Mouse (Mus musculus) limb, embryonic 15.5 days (tissue): ENCODE measurements around the gene Itpr1. TPM values are rescaled to one million over a fixed set of nuclear protein-coding genes. Genes with fewer than 3 reads are reported as not detected.

ENCODE experiments used
- ATAC-seq: fragments of 200-750 bp; cut with Nextera tagmentation; 2 replicates; pipeline ENCODE4 v1.8.0; 2017; ENCODE audit warnings: low read depth, moderate TSS enrichment; ENCODE audit not compliant: insufficient number of reproducible peaks, low FRiP score, low TSS enrichment
- H3K27ac ChIP-seq: fragments of 300-500 bp; sonication (generic); 2 replicates; pipeline ENCODE4 v1.5.1; 2015; ENCODE audit warnings: moderate library complexity, mild to moderate bottlenecking, inconsistent platforms
- H3K27me3 ChIP-seq: fragments of 300-500 bp; sonication (generic); 2 replicates; pipeline ENCODE4 v1.6.1; 2015; ENCODE audit warnings: inconsistent platforms
- H3K36me3 ChIP-seq: fragments of 300-500 bp; sonication (generic); 2 replicates; pipeline ENCODE4 v1.6.1; 2015; ENCODE audit warnings: inconsistent platforms
- H3K4me1 ChIP-seq: fragments of 300-500 bp; sonication (generic); 2 replicates; pipeline ENCODE4 v1.6.1; 2015; ENCODE audit warnings: inconsistent platforms
- H3K4me2 ChIP-seq: fragments of 300-500 bp; sonication (generic); 2 replicates; pipeline ENCODE4 v1.6.1; 2015; ENCODE audit warnings: mild to moderate bottlenecking, inconsistent platforms
- H3K4me3 ChIP-seq: fragments of 300-500 bp; sonication (generic); 2 replicates; pipeline ENCODE4 v1.5.1; 2015; ENCODE audit warnings: mild to moderate bottlenecking, inconsistent platforms
- H3K9ac ChIP-seq: fragments of 300-500 bp; sonication (generic); 2 replicates; pipeline ENCODE4 v1.6.1; 2015; ENCODE audit warnings: inconsistent platforms
- H3K9me3 ChIP-seq: fragments of 300-500 bp; sonication (generic); 2 replicates; pipeline ENCODE4 v1.6.1; 2016; ENCODE audit warnings: inconsistent platforms
- WGBS: fragments of 180-500 bp; shearing (Covaris S2); methylation state at CpG from one replicate; pipeline ENCODE4 v1.1.7; 2015; 5-methylcytosine and 5-hydroxymethylcytosine counted together
- polyA plus RNA-seq: library from polyadenylated mRNA; unstranded; fragments of >200 nt; fragmentation: Nextera tagmentation; extraction: Ambion mirVana; gene quantifications from 2 replicates; pipeline ENCODE4 v1.2.1, GENCODE M21; 2015

Itpr1 gene
- polyA plus RNA-seq, 1 experiment from 2014 or later = 9.0 TPM

DNA sequence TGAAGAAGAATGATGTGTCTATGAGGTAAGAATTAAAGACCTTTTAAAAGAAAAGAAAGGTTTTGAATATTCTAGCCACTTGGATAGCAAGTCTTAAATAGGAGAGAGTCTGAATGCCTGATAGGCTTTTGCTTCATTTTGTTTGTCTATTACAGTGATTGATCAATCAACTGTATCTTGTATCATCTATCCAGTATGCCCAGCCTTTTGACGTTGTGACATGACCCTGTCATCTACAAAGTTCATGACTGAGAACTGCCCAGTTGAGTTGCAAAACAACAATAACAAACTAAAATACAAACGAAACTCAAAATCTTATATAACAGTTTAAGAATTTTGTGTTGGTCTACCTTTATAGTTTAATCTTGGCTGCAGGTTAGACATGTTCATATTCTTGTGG is 78.1 kb downstream of the Itpr1 start:
- no peaks in the 10 kb centered on the region for H3K36me3 ChIP-seq
- H3K9ac ChIP-seq = no peak overlapping the region
- WGBS = 89% methylated on average over 2 of the region's 2 CpGs
- no peaks in the 10 kb centered on the region for H3K9me3 ChIP-seq
- no peaks in the 10 kb centered on the region; the same call in 1 of the 2 replicates for H3K4me1 ChIP-seq
- no peaks in the 10 kb centered on the region for H3K27me3 ChIP-seq
- no peak for ATAC-seq
- H3K4me2 ChIP-seq = no peak overlapping the region
- no peak overlapping the region for H3K27ac ChIP-seq
- H3K4me3 ChIP-seq = no peak overlapping the region

DNA sequence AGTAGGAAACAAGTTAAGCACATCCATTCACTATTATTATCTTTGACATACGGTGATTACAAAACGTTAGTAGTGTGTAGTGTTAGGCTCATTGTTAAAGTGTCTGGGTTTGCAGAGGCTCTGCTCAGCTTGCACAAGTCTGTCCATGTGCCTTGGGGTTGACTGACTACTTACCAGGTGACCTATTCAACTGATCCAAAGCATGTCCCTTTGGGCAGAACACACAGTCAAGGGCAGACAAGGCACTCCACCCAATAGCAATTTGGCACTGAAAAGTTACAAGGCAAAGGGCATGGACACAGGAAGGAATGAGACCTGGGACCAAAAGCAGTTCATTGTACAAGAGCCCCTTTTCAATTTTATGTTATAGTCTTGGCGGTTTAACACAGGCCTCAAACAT is 78.7 kb downstream of the Itpr1 start:
- Histone ChIP-seq H3K27ac (no peak overlapping the region), H3K4me1 (no peaks in the 10 kb centered on the region; the same call in 1 of the 2 replicates), H3K9ac (no peak overlapping the region), H3K36me3 (no peaks in the 10 kb centered on the region), H3K4me3 (no peak overlapping the region), H3K9me3 (no peaks in the 10 kb centered on the region), H3K27me3 (no peaks in the 10 kb centered on the region), H3K4me2 (no peak overlapping the region)
- WGBS = 76% methylated on average over 3 of the region's 3 CpGs
- ATAC-seq = no peak

DNA sequence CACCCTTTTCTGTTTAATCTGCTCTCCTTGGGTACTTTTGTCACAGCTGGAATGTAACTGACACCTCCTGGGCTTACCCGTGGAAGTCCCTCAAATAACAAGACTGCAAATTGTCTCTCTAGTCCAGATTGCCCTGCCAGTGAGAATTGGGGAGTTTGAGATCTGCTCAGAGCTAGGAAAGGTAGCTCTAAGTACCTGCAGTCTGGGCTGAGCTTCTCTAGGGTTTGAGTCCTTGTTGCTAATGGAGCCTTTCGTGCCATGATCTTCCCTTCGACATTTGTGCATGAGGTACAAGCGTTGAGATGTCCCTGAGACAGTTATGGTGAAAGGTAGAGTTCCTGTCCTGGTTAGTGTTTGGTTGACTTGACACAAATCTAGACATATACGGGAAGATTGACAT is 89.0 kb downstream of the Itpr1 start:
- H3K9me3 ChIP-seq = no peaks in the 10 kb centered on the region
- ATAC-seq = no peak
- H3K4me2 ChIP-seq = no peak overlapping the region
- H3K4me1 ChIP-seq = peaks cover 17% of the 10 kb centered on the region
- H3K9ac ChIP-seq = no peak overlapping the region
- H3K4me3 ChIP-seq = no peak overlapping the region
- no peak overlapping the region for H3K27ac ChIP-seq
- 74% methylated on average over 5 of the region's 5 CpGs for WGBS
- no peaks in the 10 kb centered on the region for H3K36me3 ChIP-seq
- H3K27me3 ChIP-seq = no peaks in the 10 kb centered on the region

DNA sequence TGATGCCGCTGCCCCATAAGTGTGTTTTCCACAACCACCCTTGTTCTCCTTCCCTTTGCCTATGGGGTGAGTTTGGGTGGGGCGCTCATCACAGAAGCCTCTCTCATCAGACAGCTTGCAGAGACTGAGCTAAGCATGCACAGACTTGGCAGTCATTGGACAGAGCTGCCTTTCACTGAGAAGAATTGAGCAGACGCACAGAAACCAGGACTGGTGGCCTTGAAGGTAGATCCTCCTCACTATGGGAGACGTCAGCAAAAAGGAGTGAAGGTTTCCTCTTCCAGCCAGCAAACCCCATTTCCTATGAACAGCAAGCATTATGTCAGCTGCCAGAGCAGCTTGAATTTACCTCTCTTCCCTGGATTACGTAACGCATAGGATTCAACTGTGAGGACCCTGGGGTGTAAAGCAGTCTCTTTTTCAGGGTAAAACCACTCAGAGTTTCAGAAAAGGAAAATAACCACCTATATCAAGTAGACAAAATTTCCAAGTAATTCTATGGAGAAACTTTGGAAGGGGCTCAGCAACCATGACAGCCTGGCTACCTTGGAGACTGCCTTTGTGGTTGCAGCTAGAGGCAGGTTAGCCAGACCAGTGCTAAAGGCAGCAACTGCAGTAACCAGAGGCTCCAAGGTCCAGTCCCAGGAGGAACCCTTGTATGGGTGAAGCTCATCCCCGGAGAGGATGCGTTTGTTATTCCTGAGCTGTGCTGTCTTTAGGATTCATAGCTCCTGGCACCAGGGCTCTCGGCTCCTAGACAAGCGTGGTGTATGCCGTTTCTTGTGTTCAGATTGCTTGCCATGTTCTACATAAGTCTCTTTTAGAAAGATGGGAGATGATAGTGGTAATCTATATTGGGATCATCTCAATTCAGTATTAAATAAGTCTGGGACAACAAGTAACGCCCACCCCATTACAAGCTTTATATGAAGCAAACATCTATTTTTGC is 91.0 kb downstream of the Itpr1 start:
- no peak for ATAC-seq
- H3K9me3 ChIP-seq = no peaks in the 10 kb centered on the region
- H3K27me3 ChIP-seq = no peaks in the 10 kb centered on the region
- no peaks in the 10 kb centered on the region for H3K36me3 ChIP-seq
- no peak overlapping the region for H3K4me2 ChIP-seq
- no peak overlapping the region for H3K9ac ChIP-seq
- H3K4me3 ChIP-seq = no peak overlapping the region
- H3K27ac ChIP-seq = no peak overlapping the region
- WGBS = 79% methylated on average over 12 of the region's 12 CpGs
- H3K4me1 ChIP-seq = peaks cover 20% of the 10 kb centered on the region

DNA sequence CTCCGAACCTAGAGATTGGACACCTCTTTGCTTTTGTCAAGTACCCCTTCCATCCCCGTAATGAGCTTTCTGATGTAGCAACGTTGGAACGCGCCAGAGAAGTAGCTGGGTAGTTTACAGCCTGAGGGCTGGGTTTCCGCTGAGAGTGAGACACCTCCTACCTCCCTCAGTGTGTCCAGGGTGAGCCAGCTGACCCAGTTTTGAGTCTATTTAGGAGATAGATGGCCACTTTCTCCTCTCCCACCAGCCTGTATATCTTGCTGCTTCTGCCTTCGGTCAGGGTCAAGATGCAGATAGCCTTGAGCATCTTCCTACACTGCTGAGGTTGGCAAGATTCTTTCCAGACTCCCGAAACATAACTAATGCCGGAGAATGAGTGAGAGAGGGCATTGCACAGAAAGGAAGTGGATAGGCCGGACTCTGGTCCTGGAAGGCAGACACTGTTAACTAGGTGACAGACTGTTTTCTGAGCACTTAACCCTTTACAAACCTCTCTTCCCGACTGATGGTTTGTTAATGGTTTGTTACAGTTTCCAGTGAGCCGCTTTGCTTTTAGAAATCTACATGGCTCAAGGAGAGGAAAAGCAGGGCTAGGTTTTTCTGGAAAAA is 92.4 kb downstream of the Itpr1 start:
- H3K4me3 ChIP-seq = no peak overlapping the region
- H3K4me1 ChIP-seq = peaks cover 20% of the 10 kb centered on the region
- no peak for ATAC-seq
- WGBS = 28% methylated on average over 12 of the region's 12 CpGs
- H3K27me3 ChIP-seq = no peaks in the 10 kb centered on the region
- no peak overlapping the region for H3K27ac ChIP-seq
- H3K9me3 ChIP-seq = no peaks in the 10 kb centered on the region
- H3K36me3 ChIP-seq = no peaks in the 10 kb centered on the region
- H3K4me2 ChIP-seq = no peak overlapping the region
- no peak overlapping the region for H3K9ac ChIP-seq

DNA sequence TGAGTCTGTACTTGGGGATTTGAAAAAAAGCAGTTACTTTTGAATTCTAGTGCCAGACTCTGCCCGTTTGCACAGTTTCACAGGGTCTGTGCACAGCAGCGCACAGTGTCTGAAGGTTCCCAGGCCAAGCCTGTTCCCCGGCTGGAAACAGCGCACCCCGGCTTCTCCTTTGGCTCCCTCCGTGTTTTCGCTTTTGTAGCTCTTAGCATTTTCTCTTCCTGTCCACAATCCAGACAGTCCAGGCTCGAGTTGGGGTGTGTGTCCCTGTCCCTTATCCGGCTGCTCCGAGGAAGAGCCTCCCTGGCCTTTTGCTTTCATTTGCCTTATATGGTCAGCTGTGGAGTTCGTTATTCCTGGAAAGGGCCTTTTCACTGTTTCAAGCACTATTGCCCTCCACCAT is 93.3 kb downstream of the Itpr1 start:
- Histone ChIP-seq H3K27ac (peak overlapping the region; percentile 61; the same call in 1 of the 2 replicates), H3K4me3 (no peak overlapping the region)

DNA sequence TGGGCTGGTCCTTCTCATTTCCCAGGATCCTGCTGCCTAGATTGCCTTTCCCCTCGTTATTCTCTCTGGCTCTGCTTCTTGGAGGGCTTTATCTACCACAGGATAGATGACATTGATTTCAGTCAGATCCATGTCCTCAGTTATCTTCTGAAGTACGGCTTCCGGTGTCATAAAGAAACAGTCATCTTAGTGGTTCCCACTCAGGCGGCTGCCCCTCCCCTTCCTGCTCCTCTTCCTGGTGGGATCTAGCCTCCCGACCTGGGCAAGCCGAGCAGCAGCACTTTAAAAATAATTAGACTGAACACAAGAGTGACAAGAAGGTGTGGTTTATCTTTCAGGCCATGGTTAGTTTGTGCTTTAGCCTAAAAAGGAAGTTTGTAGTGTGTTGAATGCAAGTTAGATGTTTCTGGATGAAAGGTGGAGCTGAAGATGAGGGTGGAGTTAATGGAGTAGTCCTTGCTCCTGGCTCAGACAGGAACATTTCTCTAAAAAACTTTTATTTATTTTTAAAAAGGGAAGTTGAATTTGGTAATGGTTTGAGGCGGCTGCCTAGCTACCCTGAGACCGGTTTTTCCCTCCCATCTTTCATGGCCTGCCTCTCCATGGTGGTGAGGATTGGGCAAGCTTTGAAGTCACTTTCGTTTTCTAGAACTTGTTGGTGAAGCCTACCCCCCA is 94.2 kb downstream of the Itpr1 start:
- WGBS = 52% methylated on average over 9 of the region's 9 CpGs
- Histone ChIP-seq H3K9me3 (no peaks in the 10 kb centered on the region), H3K27ac (no peak overlapping the region), H3K4me3 (no peak overlapping the region), H3K4me2 (no peak overlapping the region), H3K27me3 (no peaks in the 10 kb centered on the region), H3K9ac (no peak overlapping the region), H3K36me3 (no peaks in the 10 kb centered on the region), H3K4me1 (peaks cover 20% of the 10 kb centered on the region)
- ATAC-seq = no peak

More for the DNA sequence above, 93.3 kb downstream of the Itpr1 start:
- peaks cover 20% of the 10 kb centered on the region for H3K4me1 ChIP-seq
- no peaks in the 10 kb centered on the region for H3K27me3 ChIP-seq
- peak overlapping the region; percentile 33 for H3K4me2 ChIP-seq
- no peaks in the 10 kb centered on the region for H3K9me3 ChIP-seq
- no peaks in the 10 kb centered on the region for H3K36me3 ChIP-seq
- 0 out of 2 replicates have a peak overlapping the region, but pooled peaks have one; percentile 1 for H3K9ac ChIP-seq
- ATAC-seq = no peak
- 39% methylated on average over 11 of the region's 11 CpGs for WGBS

DNA sequence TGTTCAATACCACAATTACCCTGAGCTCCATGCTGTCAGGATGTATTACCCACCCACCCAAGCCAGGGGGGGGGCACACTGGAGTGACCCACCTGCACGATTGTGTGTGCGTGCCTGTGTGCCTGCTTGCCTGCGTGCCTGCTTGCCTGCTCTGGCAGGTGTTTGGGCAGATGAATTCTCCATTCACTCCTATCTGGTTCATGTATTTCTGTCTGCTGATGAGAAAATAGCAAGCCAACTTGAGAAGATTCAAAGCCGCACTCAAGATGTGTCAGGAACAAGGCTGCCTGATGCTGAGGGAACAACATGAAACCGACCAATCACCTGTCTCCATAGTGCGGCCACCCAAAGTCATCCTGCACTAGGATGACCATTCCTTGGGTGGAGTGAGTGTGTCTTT is 94.9 kb downstream of the Itpr1 start:
- no peaks in the 10 kb centered on the region for H3K27me3 ChIP-seq
- H3K4me3 ChIP-seq = no peak overlapping the region
- no peak overlapping the region for H3K9ac ChIP-seq
- WGBS = 91% methylated on average over 6 of the region's 6 CpGs
- peaks cover 20% of the 10 kb centered on the region for H3K4me1 ChIP-seq
- no peak overlapping the region for H3K4me2 ChIP-seq
- H3K9me3 ChIP-seq = no peaks in the 10 kb centered on the region
- ATAC-seq = no peak
- no peak overlapping the region for H3K27ac ChIP-seq
- H3K36me3 ChIP-seq = no peaks in the 10 kb centered on the region

DNA sequence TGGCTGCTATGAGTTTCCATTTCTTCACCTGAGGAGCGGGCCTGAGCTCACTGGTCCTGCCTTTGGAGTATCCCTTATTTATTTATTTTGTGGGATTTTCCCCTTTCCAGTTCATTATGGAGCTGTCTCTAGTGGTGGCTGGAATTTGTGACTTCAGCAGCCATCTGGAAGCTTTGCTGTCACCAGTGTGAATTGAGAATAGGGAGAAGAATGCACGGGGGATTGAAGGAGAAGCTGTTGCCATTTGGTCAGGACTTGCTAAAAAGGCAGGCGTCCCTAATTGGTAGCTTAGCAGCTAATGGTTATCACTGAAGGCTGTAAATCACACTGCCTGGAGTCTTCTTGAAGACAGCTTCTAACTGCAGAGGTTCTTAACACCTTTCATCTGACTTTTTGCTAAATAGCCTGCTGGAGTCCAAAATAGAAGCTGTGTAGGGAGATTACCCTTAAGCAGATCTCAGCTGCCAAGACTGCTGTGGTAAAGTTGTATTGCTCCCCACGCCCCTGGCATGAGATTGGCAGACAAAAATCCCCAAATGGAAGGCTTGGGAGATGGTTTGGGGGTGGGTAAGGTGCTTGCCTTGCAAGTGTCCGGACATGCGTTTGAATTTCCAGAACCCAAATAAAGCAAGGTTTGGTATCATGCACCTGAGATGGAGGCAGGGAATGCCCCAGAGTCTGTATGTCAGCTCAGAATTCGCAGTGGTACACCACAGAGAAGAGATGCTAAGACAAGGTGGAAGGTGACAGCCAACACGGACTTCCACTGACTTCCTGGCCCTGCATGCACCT is 96.7 kb downstream of the Itpr1 start:
- H3K4me2 ChIP-seq = no peak overlapping the region
- no peak overlapping the region for H3K9ac ChIP-seq
- no peak overlapping the region for H3K27ac ChIP-seq
- H3K27me3 ChIP-seq = no peaks in the 10 kb centered on the region
- no peak for ATAC-seq
- H3K36me3 ChIP-seq = no peaks in the 10 kb centered on the region
- no peaks in the 10 kb centered on the region for H3K9me3 ChIP-seq
- WGBS = 41% methylated on average over 8 of the region's 8 CpGs
- peaks cover 16% of the 10 kb centered on the region for H3K4me1 ChIP-seq
- no peak overlapping the region for H3K4me3 ChIP-seq

DNA sequence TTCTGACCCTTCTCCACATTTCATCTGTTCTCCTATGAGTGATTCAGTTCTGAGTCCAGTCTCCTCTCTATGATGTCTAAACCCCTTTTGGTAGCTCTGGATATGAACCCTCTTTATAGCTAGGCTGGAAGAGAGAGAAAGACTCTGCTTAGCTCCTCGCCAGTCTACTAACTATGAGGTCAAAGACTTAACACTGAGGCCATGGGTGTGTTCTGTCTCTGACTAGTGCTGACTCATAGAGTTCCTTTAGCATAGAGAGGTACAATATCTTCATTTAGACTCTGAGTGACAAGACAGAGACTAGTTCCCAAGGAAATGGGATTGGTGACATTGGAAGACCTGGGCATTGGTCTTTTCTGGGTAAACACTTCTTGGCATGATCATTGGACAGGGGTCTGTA is 100.2 kb downstream of the Itpr1 start:
- ATAC-seq = no peak
- H3K9me3 ChIP-seq = no peaks in the 10 kb centered on the region
- no peak overlapping the region for H3K4me3 ChIP-seq
- no peaks in the 10 kb centered on the region for H3K36me3 ChIP-seq
- H3K4me2 ChIP-seq = no peak overlapping the region
- no peak overlapping the region for H3K9ac ChIP-seq
- H3K4me1 ChIP-seq = no peaks in the 10 kb centered on the region
- no peaks in the 10 kb centered on the region for H3K27me3 ChIP-seq
- WGBS = 91% methylated on average over 1 of the region's 1 CpGs
- H3K27ac ChIP-seq = no peak overlapping the region

DNA sequence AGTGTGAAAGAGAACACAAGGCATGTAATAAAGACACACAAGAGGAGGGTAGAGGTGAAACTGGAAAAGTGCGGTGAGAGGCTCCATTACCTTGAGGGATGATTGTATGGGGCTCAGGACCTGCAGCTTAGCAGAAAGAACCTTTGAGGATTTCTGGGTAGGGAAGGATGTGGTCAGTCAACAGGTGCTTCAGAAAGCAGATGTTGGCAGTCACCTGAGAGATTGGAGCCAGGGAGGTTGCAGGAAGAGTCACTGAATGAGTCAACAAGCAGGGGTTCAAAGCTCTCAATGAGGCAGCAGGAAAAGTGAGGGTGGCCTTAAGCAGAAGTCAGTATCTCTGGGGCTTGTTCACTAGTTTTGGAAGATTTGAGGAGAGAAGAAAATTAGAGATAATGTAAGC is 101.1 kb downstream of the Itpr1 start:
- no peaks in the 10 kb centered on the region for H3K36me3 ChIP-seq
- H3K4me3 ChIP-seq = no peak overlapping the region
- no peak overlapping the region for H3K9ac ChIP-seq
- WGBS = 94% methylated on average over 1 of the region's 1 CpGs
- no peaks in the 10 kb centered on the region for H3K27me3 ChIP-seq
- ATAC-seq = no peak
- H3K27ac ChIP-seq = no peak overlapping the region
- no peaks in the 10 kb centered on the region for H3K9me3 ChIP-seq
- H3K4me1 ChIP-seq = no peaks in the 10 kb centered on the region
- H3K4me2 ChIP-seq = no peak overlapping the region
